In genomic region chr16:64899084-64899483, GRCm38 (mm10) we compare ENCODE assay signal across 9 mouse cellular contexts. TPM values are rescaled to one million over a fixed set of nuclear protein-coding genes. Genes with fewer than 3 reads are reported as not detected.
DNase-seq lines count a peak whose midpoint lies in the region; ATAC-seq lines count a peak whose summit lies in the region.
"Had no signal": no experiment of that assay in that cellular context is flagged by ENCODE, and none has a peak within 500 bp of the region (broad histone marks: within the 10 kb centered on the region; RNA-seq: fewer than 3 reads in every experiment).

No protein-coding gene starts in this region.

- intact Hi-C loops in left cerebral cortex, postnatal 10 days (cut with DNase I): no loop called here

- peak; percentile 98 for ATAC-seq in megakaryocyte progenitor cell, adult 5-6 weeks (replicated peaks; ENCODE audit: poor library complexity)
- ATAC-seq: midbrain, embryonic 16.5 days had no signal

- peak; percentile 20 for DNase-seq in kidney, postnatal 14 days
- DNase-seq in kidney, adult 11 months: no peak
- DNase-seq in ES-CJ7 (ENCODE audit: low read depth, low spot score): peak; percentile 57
- DNase-seq in adrenal gland, postnatal 36 days: peak; percentile 27 to 57
- DNase-seq in left cerebral cortex, postnatal 10 days (ENCODE audit: extremely low spot score in 1 of 2, low spot score in 2 of 2): no peak
- no peak for DNase-seq in layer of hippocampus, adult 8-10 months (ENCODE audit: low spot score in 2 of 2)
- DNase-seq in right cerebral cortex, adult 2 months (ENCODE audit: low spot score in 2 of 2): no peak

RNA-seq across cellular contexts. Expression of gene Cggbp1, which starts 47.3 kb away (rescaled TPM):
- 100 to 1,000 TPM; 131 to 157 TPM for total RNA-seq in adrenal gland, postnatal 36 days (2021)
- 119 and 134 TPM in 2 replicates for total RNA-seq in megakaryocyte progenitor cell, adult 5-6 weeks (2015)
- 81.9 and 107 TPM in 2 replicates for total RNA-seq in megakaryocyte progenitor cell, adult 5-6 weeks (2017)
- total RNA-seq in left cerebral cortex, postnatal 10 days (2021): 10 to 100 TPM; 53.6 to 58.1 TPM
- 10 to 100 TPM; 54.9 to 72.2 (median 59.0) TPM for total RNA-seq in layer of hippocampus, adult 8-10 months (2022)

RNA-seq across cellular contexts. Expression of gene Zfp654, which starts 47.6 kb away (rescaled TPM):
- total RNA-seq in adrenal gland, postnatal 36 days (2021): 10 to 100 TPM; 18.7 to 23.3 TPM
- total RNA-seq in megakaryocyte progenitor cell, adult 5-6 weeks (2015): 28.5 and 29.3 TPM in 2 replicates
- total RNA-seq in megakaryocyte progenitor cell, adult 5-6 weeks (2017): 12.6 and 19.9 TPM in 2 replicates
- 10 to 100 TPM; 13.1 to 14.4 TPM for total RNA-seq in left cerebral cortex, postnatal 10 days (2021)
- 10 to 100 TPM; 15.6 to 18.9 (median 17.0) TPM for total RNA-seq in layer of hippocampus, adult 8-10 months (2022)

Comparison
In these comparisons a context has a peak if more than half of its experiments do, and no peak if none do; other contexts are left out.
1. DNase-seq: peak in kidney, postnatal 14 days (single experiment), ES-CJ7 (single experiment) and adrenal gland, postnatal 36 days (2 of 2); none in kidney, adult 11 months (single experiment), left cerebral cortex, postnatal 10 days (0 of 2), layer of hippocampus, adult 8-10 months (0 of 2) and right cerebral cortex, adult 2 months (0 of 2).